Mouse (Mus musculus) stomach, postnatal 0 days (tissue): ENCODE measurements around the gene Il18. TPM values are rescaled to one million over a fixed set of nuclear protein-coding genes. Genes with fewer than 3 reads are reported as not detected.

Experiments
- ATAC-seq: fragments of 200-750 bp; cut with Nextera tagmentation; 2 replicates; pipeline ENCODE4 v1.8.0; 2017; ENCODE audit not compliant: low FRiP score, low TSS enrichment
- DNase-seq: peaks from one replicate; pipeline ENCODE4 v3.0.0-alpha.2; 2016; ENCODE audit warnings: low spot score
- H3K27ac ChIP-seq: fragments of 300-500 bp; sonication (generic); replicated peaks from 2 replicates; pipeline ENCODE4 v1.5.1; 2014; ENCODE audit warnings: mild to moderate bottlenecking, control low read depth
- H3K27me3 ChIP-seq: fragments of 300-500 bp; sonication (generic); 2 replicates; pipeline ENCODE4 v1.6.1; 2014; ENCODE audit warnings: low read length; ENCODE audit not compliant: control insufficient read depth, insufficient read depth
- H3K36me3 ChIP-seq: fragments of 300-500 bp; sonication (generic); 2 replicates; pipeline ENCODE4 v1.6.1; 2014; ENCODE audit warnings: low read length, mixed read lengths; ENCODE audit not compliant: control insufficient read depth, insufficient read depth
- H3K4me1 ChIP-seq: fragments of 300-500 bp; sonication (generic); replicated peaks from 2 replicates; pipeline ENCODE4 v1.6.1; 2014; ENCODE audit warnings: antibody characterized with exemption; ENCODE audit not compliant: control insufficient read depth, insufficient read depth
- H3K4me2 ChIP-seq: fragments of 300-500 bp; sonication (generic); replicated peaks from 2 replicates; pipeline ENCODE4 v1.6.1; 2014; ENCODE audit warnings: low read depth, mild to moderate bottlenecking, control low read depth, moderate library complexity
- H3K4me3 ChIP-seq: fragments of 300-500 bp; sonication (generic); 2 replicates; pipeline ENCODE4 v1.5.1; 2014; ENCODE audit warnings: low read depth, low read length, control low read depth
- H3K9ac ChIP-seq: fragments of 300-500 bp; sonication (generic); 2 replicates; pipeline ENCODE4 v1.6.1; 2014; ENCODE audit warnings: mild to moderate bottlenecking, low read length, control low read depth, mixed read lengths
- H3K9me3 ChIP-seq: fragments of 300-500 bp; sonication (generic); 2 replicates; pipeline ENCODE4 v1.6.1; 2016; ENCODE audit warnings: low read length; ENCODE audit not compliant: control insufficient read depth
- CTCF ChIP-seq: IDR thresholded peaks from 2 replicates; pipeline ENCODE4 v1.5.1; 2016; ENCODE audit warnings: antibody characterized with exemption, low read depth, mild to moderate bottlenecking, moderate library complexity
- EP300 ChIP-seq: optimal IDR thresholded peaks from 2 replicates; pipeline ENCODE3; 2016; ENCODE audit warnings: antibody characterized with exemption
- WGBS: fragments of 180-500 bp; shearing (Covaris S2); extraction: QIAGEN DNeasy Blood & Tissue Kit; methylation state at CpG from one replicate; pipeline ENCODE4 v1.1.7; 2014; 5-methylcytosine and 5-hydroxymethylcytosine counted together
- polyA plus RNA-seq: library from polyadenylated mRNA; unstranded; fragments of >200 nt; fragmentation: Nextera tagmentation; extraction: Ambion mirVana; gene quantifications from 2 replicates; pipeline ENCODE4 v1.2.1, GENCODE M21; 2015

Il18 gene
- polyA plus RNA-seq, 1 experiment from 2014 or later = 290 TPM

- Histone ChIP-seq H3K36me3 (no peaks in the 10 kb centered on the region), H3K4me3 (no peak overlapping the region), H3K27ac (no peak overlapping the region), H3K27me3 (no peaks in the 10 kb centered on the region), H3K9me3 (no peaks in the 10 kb centered on the region), H3K9ac (no peak overlapping the region), H3K4me2 (no peak overlapping the region; the same call in 1 of the 2 replicates), H3K4me1 (no peaks in the 10 kb centered on the region)
- no peak for DNase-seq
- 47% methylated on average over 7 of the region's 7 CpGs for WGBS
- ATAC-seq = no peak
- TF ChIP-seq EP300 (no peak), CTCF (no peak)
Measured at GRCm38 (mm10) chr9:50540170-50540569, 14.5 kb upstream of the Il18 start.

GRCm38 (mm10) chr9:50542401-50542800, 12.2 kb upstream of the Il18 start:
- H3K36me3 ChIP-seq = no peaks in the 10 kb centered on the region
- no peak overlapping the region for H3K27ac ChIP-seq
- 74% methylated on average over 9 of the region's 9 CpGs for WGBS
- ATAC-seq (no peak), DNase-seq (no peak)
- TF ChIP-seq EP300 = no peak
- no peak overlapping the region for H3K4me2 ChIP-seq
- H3K9ac ChIP-seq = no peak overlapping the region
- no peaks in the 10 kb centered on the region for H3K4me1 ChIP-seq
- H3K27me3 ChIP-seq = no peaks in the 10 kb centered on the region
- H3K4me3 ChIP-seq = no peak overlapping the region
- H3K9me3 ChIP-seq = no peaks in the 10 kb centered on the region

GRCm38 (mm10) chr9:50547859-50548478, 6.7 kb upstream of the Il18 start:
- Histone ChIP-seq H3K9ac (no peak overlapping the region), H3K4me3 (no peak overlapping the region), H3K4me1 (no peaks in the 10 kb centered on the region), H3K4me2 (no peak overlapping the region), H3K36me3 (no peaks in the 10 kb centered on the region), H3K9me3 (no peaks in the 10 kb centered on the region), H3K27ac (no peak overlapping the region), H3K27me3 (no peaks in the 10 kb centered on the region)
- ATAC-seq (no peak), DNase-seq (no peak)
- WGBS = 41% methylated on average over 5 of the region's 5 CpGs
- TF ChIP-seq EP300 = no peak

GRCm38 (mm10) chr9:50548936-50549335, 5.7 kb upstream of the Il18 start:
- no peak overlapping the region for H3K9ac ChIP-seq
- no peak overlapping the region for H3K27ac ChIP-seq
- H3K4me2 ChIP-seq = no peak overlapping the region
- no peaks in the 10 kb centered on the region for H3K9me3 ChIP-seq
- H3K4me3 ChIP-seq = no peak overlapping the region
- WGBS = 67% methylated on average over 4 of the region's 4 CpGs
- no peaks in the 10 kb centered on the region for H3K4me1 ChIP-seq
- no peak for ATAC-seq
- TF ChIP-seq CTCF (no peak), EP300 (no peak)
- no peak for DNase-seq
- H3K36me3 ChIP-seq = no peaks in the 10 kb centered on the region
- H3K27me3 ChIP-seq = no peaks in the 10 kb centered on the region

GRCm38 (mm10) chr9:50552206-50552605, 2.4 kb upstream of the Il18 start:
- Histone ChIP-seq H3K27ac (no peak overlapping the region), H3K36me3 (no peaks in the 10 kb centered on the region), H3K4me1 (no peaks in the 10 kb centered on the region), H3K9me3 (no peaks in the 10 kb centered on the region), H3K27me3 (no peaks in the 10 kb centered on the region), H3K9ac (no peak overlapping the region), H3K4me3 (no peak overlapping the region), H3K4me2 (no peak overlapping the region)
- no peak for DNase-seq
- 64% methylated on average over 5 of the region's 5 CpGs for WGBS
- ATAC-seq = no peak
- TF ChIP-seq CTCF = no peak
- TF ChIP-seq EP300 = no peak

- Histone ChIP-seq H3K4me2 (no peak overlapping the region), H3K36me3 (no peaks in the 10 kb centered on the region), H3K9ac (no peak overlapping the region), H3K4me1 (no peaks in the 10 kb centered on the region), H3K4me3 (no peak overlapping the region), H3K27ac (no peak overlapping the region), H3K9me3 (no peaks in the 10 kb centered on the region), H3K27me3 (no peaks in the 10 kb centered on the region)
- TF ChIP-seq CTCF (no peak), EP300 (no peak)
- ATAC-seq (no peak), DNase-seq (no peak)
- WGBS = 61% methylated on average over 2 of the region's 2 CpGs
Measured at GRCm38 (mm10) chr9:50553547-50553946, 1.1 kb upstream of the Il18 start.
